Mouse (Mus musculus): ENCODE measurements around the gene Anp32e. TPM values are rescaled to one million over a fixed set of nuclear protein-coding genes. Genes with fewer than 3 reads are reported as not detected.
"Not testable (repeated sequence)": the region's sequence is repeated elsewhere in the genome, so short reads cannot be mapped to it uniquely, and the experiment has no call there.

Gene Anp32e
- polyA plus RNA-seq, 1 experiment: 36.6 TPM

GRCm38 (mm10) chr3:95953023-95953422, 24.0 kb downstream of the Anp32e start:
- no peaks in the 10 kb centered on the region for H3K27me3 ChIP-seq (ENCODE audit: control insufficient read depth)
- peaks cover 5% of the 10 kb centered on the region; the same call in 1 of the 2 replicates for H3K9me3 ChIP-seq (ENCODE audit: control insufficient read depth, low read length)
- peaks cover 12% of the 10 kb centered on the region for H3K36me3 ChIP-seq (ENCODE audit: control insufficient read depth)
- TF ChIP-seq GATA1 (IDR thresholded peaks at IDR 0.05; ENCODE audit: low read length) (no peak), TAL1 (IDR thresholded peaks at IDR 0.05; ENCODE audit: low read length) (no peak)
- no peak overlapping the region for H3K4me3 ChIP-seq (replicated peaks)
- H3K4me1 ChIP-seq (ENCODE audit: control insufficient read depth): peaks cover 52% of the 10 kb centered on the region

- no peaks in the 10 kb centered on the region for H3K27me3 ChIP-seq (ENCODE audit: control insufficient read depth)
- peaks cover 50% of the 10 kb centered on the region for H3K4me1 ChIP-seq (ENCODE audit: control insufficient read depth)
- TF ChIP-seq TAL1 (IDR thresholded peaks at IDR 0.05; ENCODE audit: low read length) (no peak), GATA1 (IDR thresholded peaks at IDR 0.05; ENCODE audit: low read length) (no peak)
- H3K4me3 ChIP-seq (replicated peaks): no peak overlapping the region
- peaks cover 7% of the 10 kb centered on the region for H3K36me3 ChIP-seq (ENCODE audit: control insufficient read depth)
- peaks cover 5% of the 10 kb centered on the region; the same call in 1 of the 2 replicates for H3K9me3 ChIP-seq (ENCODE audit: control insufficient read depth, low read length)
Observed at GRCm38 (mm10) chr3:95953522-95953921, 24.5 kb downstream of the Anp32e start.

- not testable (repeated sequence) for H3K9me3 ChIP-seq (ENCODE audit: control insufficient read depth, low read length); H3K27me3 ChIP-seq (ENCODE audit: control insufficient read depth); H3K36me3 ChIP-seq (ENCODE audit: control insufficient read depth); H3K4me3 ChIP-seq (replicated peaks)
- peaks cover 39% of the 10 kb centered on the region for H3K4me1 ChIP-seq (ENCODE audit: control insufficient read depth)
Observed at GRCm38 (mm10) chr3:95954648-95955173, 25.7 kb downstream of the Anp32e start.

GRCm38 (mm10) chr3:95955318-95955717, 26.3 kb downstream of the Anp32e start:
- Histone ChIP-seq H3K9me3 (ENCODE audit: control insufficient read depth, low read length) (peaks cover 5% of the 10 kb centered on the region; the same call in 1 of the 2 replicates), H3K27me3 (ENCODE audit: control insufficient read depth) (no peaks in the 10 kb centered on the region), H3K4me1 (ENCODE audit: control insufficient read depth) (peaks cover 36% of the 10 kb centered on the region), H3K4me3 (replicated peaks) (no peak overlapping the region), H3K36me3 (ENCODE audit: control insufficient read depth) (no peaks in the 10 kb centered on the region)
- TF ChIP-seq GATA1 (IDR thresholded peaks at IDR 0.05; ENCODE audit: low read length) (no peak), TAL1 (IDR thresholded peaks at IDR 0.05; ENCODE audit: low read length) (no peak)

- Histone ChIP-seq H3K4me3 (replicated peaks) (no peak overlapping the region), H3K4me1 (ENCODE audit: control insufficient read depth) (peaks cover 24% of the 10 kb centered on the region), H3K36me3 (ENCODE audit: control insufficient read depth) (no peaks in the 10 kb centered on the region), H3K27me3 (ENCODE audit: control insufficient read depth) (peaks cover 4% of the 10 kb centered on the region; the same call in 1 of the 2 replicates), H3K9me3 (ENCODE audit: control insufficient read depth, low read length) (peaks cover 5% of the 10 kb centered on the region; the same call in 1 of the 2 replicates)
- no peak for TF ChIP-seq TAL1 (IDR thresholded peaks at IDR 0.05; ENCODE audit: low read length)
- TF ChIP-seq GATA1 (IDR thresholded peaks at IDR 0.05; ENCODE audit: low read length): no peak
Observed at GRCm38 (mm10) chr3:95957359-95958148, 28.5 kb downstream of the Anp32e start.

- H3K4me3 ChIP-seq (replicated peaks): no peak overlapping the region
- peaks cover 5% of the 10 kb centered on the region; the same call in 1 of the 2 replicates for H3K9me3 ChIP-seq (ENCODE audit: control insufficient read depth, low read length)
- no peak for TF ChIP-seq TAL1 (IDR thresholded peaks at IDR 0.05; ENCODE audit: low read length)
- TF ChIP-seq GATA1 (IDR thresholded peaks at IDR 0.05; ENCODE audit: low read length): no peak
- peaks cover 4% of the 10 kb centered on the region for H3K27me3 ChIP-seq (ENCODE audit: control insufficient read depth)
- H3K36me3 ChIP-seq (ENCODE audit: control insufficient read depth): no peaks in the 10 kb centered on the region
- H3K4me1 ChIP-seq (ENCODE audit: control insufficient read depth): peaks cover 23% of the 10 kb centered on the region
Observed at GRCm38 (mm10) chr3:95959082-95959481, 30.0 kb downstream of the Anp32e start.

- H3K4me3 ChIP-seq (replicated peaks): no peak overlapping the region
- no peaks in the 10 kb centered on the region for H3K36me3 ChIP-seq (ENCODE audit: control insufficient read depth)
- TF ChIP-seq TAL1 (IDR thresholded peaks at IDR 0.05; ENCODE audit: low read length) (no peak), GATA1 (IDR thresholded peaks at IDR 0.05; ENCODE audit: low read length) (no peak)
- H3K9me3 ChIP-seq (ENCODE audit: control insufficient read depth, low read length): 0 out of 2 replicates have a peak, but pooled peaks cover under 1% of the 10 kb centered on the region
- H3K4me1 ChIP-seq (ENCODE audit: control insufficient read depth): peaks cover 20% of the 10 kb centered on the region
- peaks cover 4% of the 10 kb centered on the region for H3K27me3 ChIP-seq (ENCODE audit: control insufficient read depth)
Observed at GRCm38 (mm10) chr3:95959807-95960206, 30.8 kb downstream of the Anp32e start.

GRCm38 (mm10) chr3:95962182-95962581, 33.1 kb downstream of the Anp32e start:
- not testable (repeated sequence) for H3K9me3 ChIP-seq (ENCODE audit: control insufficient read depth, low read length); H3K4me3 ChIP-seq (replicated peaks)

GRCm38 (mm10) chr3:95963230-95963629, 34.2 kb downstream of the Anp32e start:
- Histone ChIP-seq H3K4me1 (ENCODE audit: control insufficient read depth) (no peaks in the 10 kb centered on the region; the same call in 1 of the 2 replicates), H3K27me3 (ENCODE audit: control insufficient read depth) (peaks cover 6% of the 10 kb centered on the region), H3K36me3 (ENCODE audit: control insufficient read depth) (no peaks in the 10 kb centered on the region), H3K4me3 (replicated peaks) (no peak overlapping the region), H3K9me3 (ENCODE audit: control insufficient read depth, low read length) (no peaks in the 10 kb centered on the region)
- TF ChIP-seq TAL1 (IDR thresholded peaks at IDR 0.05; ENCODE audit: low read length) (no peak), GATA1 (IDR thresholded peaks at IDR 0.05; ENCODE audit: low read length) (no peak)

More at GRCm38 (mm10) chr3:95962182-95962581, 33.1 kb downstream of the Anp32e start:
- H3K27me3 ChIP-seq (ENCODE audit: control insufficient read depth); H3K36me3 ChIP-seq (ENCODE audit: control insufficient read depth); H3K4me1 ChIP-seq (ENCODE audit: control insufficient read depth): not testable (repeated sequence)
